Mouse (Mus musculus) E14TG2a.4 (cell line): ENCODE results near the gene Lamc1.

Experiments used
- H3K27me3 ChIP-seq: 2 replicates; pipeline ENCODE4 v1.6.1; 2014; ENCODE audit warnings: low read length, control low read depth; ENCODE audit not compliant: insufficient read depth
- H3K36me3 ChIP-seq: 2 replicates; pipeline ENCODE4 v1.6.1; 2014; ENCODE audit warnings: low read length, control low read depth; ENCODE audit not compliant: insufficient read depth
- H3K4me1 ChIP-seq: replicated peaks from 2 replicates; pipeline ENCODE4 v1.6.1; 2014; ENCODE audit warnings: low read depth, low read length, control low read depth
- H3K4me3 ChIP-seq: replicated peaks from 2 replicates; pipeline ENCODE4 v1.5.1; 2014; ENCODE audit warnings: mild to moderate bottlenecking, low read length
- H3K9me3 ChIP-seq: 2 replicates; pipeline ENCODE4 v1.6.1; 2014; ENCODE audit warnings: low read length, control low read depth
- CTCF ChIP-seq: conservative IDR thresholded peaks from 2 replicates; pipeline ENCODE4 v1.5.1; 2014; ENCODE audit warnings: low read length
- NANOG ChIP-seq: IDR thresholded peaks from 2 replicates; pipeline ENCODE4 v1.6.1; 2014; ENCODE audit warnings: borderline replicate concordance, low read length, mixed read lengths
- POU5F1 ChIP-seq: IDR thresholded peaks from 2 replicates; pipeline ENCODE4 v1.6.1; 2014; ENCODE audit warnings: low read length, borderline replicate concordance

The Lamc1 gene

DNA sequence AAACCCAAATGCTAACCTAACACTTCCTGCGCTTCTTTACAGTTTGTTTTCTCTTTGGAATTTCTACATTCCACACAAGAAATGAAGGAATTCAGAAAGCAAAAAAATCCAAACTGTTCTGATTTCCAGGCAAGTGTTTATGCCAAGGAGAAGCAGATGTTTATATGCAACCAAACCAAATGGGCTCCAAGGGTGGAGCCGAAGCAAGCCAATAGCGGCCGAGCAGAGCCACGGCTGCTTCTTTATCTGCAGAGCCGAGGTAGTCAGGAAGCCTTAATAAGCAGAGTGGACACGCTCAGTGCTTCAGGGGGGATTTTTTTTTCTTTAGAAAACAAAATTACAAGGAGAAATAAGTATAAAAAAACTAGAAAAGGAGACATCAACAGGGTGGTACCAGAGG lies 91.2 kb downstream of the Lamc1 start:
- TF ChIP-seq CTCF = no peak
- no peak for TF ChIP-seq NANOG
- no peak for TF ChIP-seq POU5F1
- Histone ChIP-seq H3K27me3 (no peaks in the 10 kb centered on the region), H3K36me3 (peaks cover 87% of the 10 kb centered on the region), H3K4me1 (no peaks in the 10 kb centered on the region; the same call in 1 of the 2 replicates), H3K4me3 (no peak overlapping the region), H3K9me3 (no peaks in the 10 kb centered on the region)

DNA sequence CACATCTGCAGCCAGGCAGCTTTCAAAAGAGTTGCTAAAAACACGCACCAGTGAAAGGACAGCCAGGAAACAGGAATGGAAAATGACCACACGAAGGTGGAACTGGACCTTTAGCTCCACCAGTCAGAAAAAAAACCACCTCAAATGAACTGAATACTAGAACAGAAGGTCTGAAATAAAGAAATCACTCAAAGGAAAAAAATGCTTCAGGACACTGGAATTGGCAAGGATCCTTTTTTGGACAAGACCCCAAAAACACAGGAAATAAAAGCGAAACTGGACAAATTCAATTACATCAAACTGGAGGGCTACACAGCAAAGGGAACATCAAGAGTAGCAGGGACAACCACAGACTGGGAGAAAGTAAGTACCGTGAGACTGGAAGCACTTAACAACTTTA lies 97.0 kb downstream of the Lamc1 start:
- H3K9me3 ChIP-seq = no peaks in the 10 kb centered on the region
- peaks cover 81% of the 10 kb centered on the region for H3K36me3 ChIP-seq
- no peaks in the 10 kb centered on the region for H3K4me1 ChIP-seq
- no peak overlapping the region for H3K4me3 ChIP-seq
- H3K27me3 ChIP-seq = no peaks in the 10 kb centered on the region
- no peak for TF ChIP-seq CTCF
- TF ChIP-seq NANOG = no peak
- TF ChIP-seq POU5F1 = no peak

DNA sequence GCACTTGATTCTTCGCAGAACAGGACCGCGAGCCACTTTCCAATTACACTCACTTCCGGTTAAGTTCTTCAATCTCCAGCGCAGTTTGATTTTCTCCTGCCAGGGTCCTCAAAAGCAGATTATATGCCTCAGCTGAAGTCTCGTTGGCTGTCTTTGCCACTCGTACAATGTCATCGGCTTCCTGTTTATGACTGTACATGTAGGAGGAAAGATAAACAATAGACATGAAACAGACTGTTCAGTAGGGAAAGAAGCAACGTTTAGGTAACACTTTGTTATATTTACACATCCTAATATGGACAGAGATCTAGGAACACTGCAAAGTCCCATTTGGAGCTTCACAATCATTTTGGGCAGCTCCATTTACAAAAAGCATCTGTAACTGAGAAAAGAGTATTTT lies 100.9 kb downstream of the Lamc1 start:
- Histone ChIP-seq H3K9me3 (no peaks in the 10 kb centered on the region), H3K27me3 (no peaks in the 10 kb centered on the region), H3K36me3 (peaks cover 89% of the 10 kb centered on the region), H3K4me3 (no peak overlapping the region), H3K4me1 (peaks cover 14% of the 10 kb centered on the region)
- TF ChIP-seq NANOG (no peak), POU5F1 (no peak), CTCF (no peak)

DNA sequence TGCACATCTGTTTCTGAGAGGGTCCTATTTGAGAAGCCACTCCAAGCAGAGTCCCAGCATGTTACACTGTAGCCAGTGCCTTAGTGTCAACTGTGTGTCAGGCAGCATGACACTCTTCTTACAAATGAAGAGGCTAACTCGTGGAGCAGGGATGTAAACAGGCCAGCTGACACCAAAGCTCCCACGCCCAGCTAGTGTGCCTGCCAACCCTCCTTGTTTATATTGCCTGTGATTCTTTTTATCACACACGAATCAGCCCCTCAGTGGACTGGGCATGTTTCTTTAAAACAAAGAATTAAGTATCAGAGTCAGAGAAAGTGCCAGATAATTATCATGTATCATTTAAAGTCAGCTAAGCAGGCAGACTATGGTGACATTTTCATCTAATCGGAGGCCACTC lies 104.7 kb downstream of the Lamc1 start:
- Histone ChIP-seq H3K36me3 (peaks cover 93% of the 10 kb centered on the region), H3K27me3 (no peaks in the 10 kb centered on the region), H3K4me1 (peaks cover 26% of the 10 kb centered on the region), H3K9me3 (no peaks in the 10 kb centered on the region), H3K4me3 (no peak overlapping the region)
- TF ChIP-seq CTCF (no peak), POU5F1 (no peak), NANOG (no peak)

DNA sequence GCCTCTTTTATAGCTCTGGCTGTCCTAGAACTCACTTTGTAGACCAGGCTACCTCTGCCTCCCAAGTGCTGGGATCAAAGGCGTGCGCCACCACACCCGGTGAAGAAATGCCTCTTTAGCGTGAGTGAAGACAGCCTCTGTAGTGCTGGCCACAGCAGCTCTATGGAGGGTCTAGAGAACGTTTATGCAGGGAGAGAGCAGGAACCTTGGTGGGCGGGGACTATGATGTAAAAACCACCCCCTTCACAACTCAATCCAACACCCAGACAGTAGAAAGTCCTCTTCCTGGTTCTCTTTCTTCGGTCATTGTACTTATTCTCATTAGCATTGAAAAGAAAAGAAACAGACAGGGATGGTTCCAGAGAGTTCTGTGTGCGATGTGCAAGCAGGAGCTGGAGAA lies 105.5 kb downstream of the Lamc1 start:
- H3K27me3 ChIP-seq = no peaks in the 10 kb centered on the region
- peaks cover 26% of the 10 kb centered on the region for H3K4me1 ChIP-seq
- 0 out of 2 replicates have a peak overlapping the region, but pooled peaks have one; percentile 17 for H3K4me3 ChIP-seq
- no peak for TF ChIP-seq POU5F1
- no peak for TF ChIP-seq CTCF
- no peak for TF ChIP-seq NANOG
- no peaks in the 10 kb centered on the region for H3K9me3 ChIP-seq
- H3K36me3 ChIP-seq = peaks cover 93% of the 10 kb centered on the region

DNA sequence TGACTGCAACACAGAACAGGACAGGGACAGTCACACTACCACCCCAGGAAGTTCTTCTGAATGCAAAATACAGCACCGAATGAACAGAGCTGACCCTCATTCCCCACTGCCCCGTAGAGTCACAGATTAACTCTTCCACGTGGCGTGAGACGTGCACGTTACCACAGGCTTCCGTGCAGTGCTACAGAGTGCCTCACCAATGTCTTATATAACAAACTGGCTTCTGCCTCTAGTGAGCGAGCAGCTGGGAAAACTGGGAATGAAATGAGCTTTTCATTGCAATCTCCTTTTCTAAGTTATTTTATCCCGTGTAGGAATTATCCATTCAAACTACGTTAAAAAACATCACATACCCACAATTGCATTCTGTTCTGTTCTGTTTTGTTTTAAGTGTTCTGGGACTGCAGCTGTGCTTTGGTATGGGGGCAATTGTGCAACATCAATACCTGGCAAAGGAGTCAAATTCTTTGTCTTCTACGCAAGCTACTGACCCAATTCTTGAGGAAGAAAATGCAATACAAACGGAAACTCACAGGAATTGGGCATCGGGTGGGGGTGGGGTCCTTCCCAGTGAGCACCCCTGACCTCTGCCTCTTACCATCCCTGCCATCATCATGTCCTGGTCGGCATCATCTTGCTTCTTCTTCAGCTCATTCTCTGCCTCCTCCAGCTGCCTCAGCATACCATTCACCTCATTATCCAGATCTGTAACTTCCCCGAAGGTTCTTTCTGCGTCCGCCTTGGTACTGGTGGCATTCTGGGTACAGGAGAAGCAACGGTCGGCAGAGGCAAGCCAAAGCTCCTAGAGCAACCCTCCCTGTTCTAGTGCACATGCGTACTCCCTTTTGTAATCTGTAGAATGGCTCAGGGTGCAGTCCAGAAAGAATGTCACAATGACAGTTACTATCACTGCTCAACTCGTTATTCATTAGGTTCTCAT lies 106.5 kb downstream of the Lamc1 start:
- Histone ChIP-seq H3K36me3 (peaks cover 93% of the 10 kb centered on the region), H3K4me3 (no peak overlapping the region), H3K27me3 (no peaks in the 10 kb centered on the region), H3K4me1 (peaks cover 26% of the 10 kb centered on the region), H3K9me3 (no peaks in the 10 kb centered on the region)
- TF ChIP-seq POU5F1 = no peak
- no peak for TF ChIP-seq NANOG
- TF ChIP-seq CTCF = no peak

DNA sequence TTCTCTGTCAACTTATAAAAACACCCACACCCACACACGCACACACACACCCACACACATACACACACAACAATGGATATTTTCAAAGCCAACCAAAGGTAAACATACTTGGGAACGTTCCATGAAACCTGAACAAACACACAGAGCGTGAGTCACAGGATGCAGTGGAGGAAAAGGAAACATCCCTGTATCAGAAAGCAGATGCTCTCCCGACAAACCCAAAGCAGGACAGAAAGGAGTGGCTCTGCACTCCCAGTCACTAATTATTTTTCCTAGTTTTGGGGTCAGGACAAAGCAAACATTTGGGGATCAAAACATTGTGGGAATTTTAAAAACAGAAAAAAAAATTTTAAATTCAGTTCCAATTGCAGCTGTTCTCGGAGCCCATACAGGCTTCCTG lies 108.3 kb downstream of the Lamc1 start:
- Histone ChIP-seq H3K27me3 (no peaks in the 10 kb centered on the region), H3K4me3 (no peak overlapping the region), H3K36me3 (peaks cover 88% of the 10 kb centered on the region), H3K4me1 (peaks cover 37% of the 10 kb centered on the region), H3K9me3 (no peaks in the 10 kb centered on the region)
- TF ChIP-seq POU5F1 (no peak), CTCF (no peak), NANOG (no peak)

DNA sequence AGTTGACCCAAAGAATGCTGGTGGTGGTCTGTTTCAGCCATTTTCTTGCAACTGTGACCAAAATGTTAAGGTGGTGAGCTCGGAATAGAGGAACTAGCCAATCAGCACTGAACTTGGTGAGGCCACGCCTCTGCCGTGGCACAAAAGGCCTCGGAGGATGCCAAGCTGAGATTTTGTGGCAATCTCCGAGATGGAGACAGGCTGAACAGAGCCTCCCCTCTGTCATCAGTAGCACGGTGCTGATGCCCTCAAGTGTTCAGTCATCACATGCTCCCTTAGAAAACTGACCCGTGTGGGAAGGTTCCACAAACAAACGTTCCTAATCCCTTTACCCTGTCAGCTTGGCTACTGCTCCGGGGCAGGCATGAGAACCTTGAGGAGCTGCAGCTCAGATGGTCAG lies 113.2 kb downstream of the Lamc1 start:
- Histone ChIP-seq H3K36me3 (peaks cover 53% of the 10 kb centered on the region), H3K9me3 (no peaks in the 10 kb centered on the region), H3K4me1 (peaks cover 51% of the 10 kb centered on the region), H3K4me3 (peak overlapping the region; percentile 3; the same call in 1 of the 2 replicates), H3K27me3 (no peaks in the 10 kb centered on the region)
- TF ChIP-seq CTCF (no peak), POU5F1 (no peak), NANOG (no peak)

DNA sequence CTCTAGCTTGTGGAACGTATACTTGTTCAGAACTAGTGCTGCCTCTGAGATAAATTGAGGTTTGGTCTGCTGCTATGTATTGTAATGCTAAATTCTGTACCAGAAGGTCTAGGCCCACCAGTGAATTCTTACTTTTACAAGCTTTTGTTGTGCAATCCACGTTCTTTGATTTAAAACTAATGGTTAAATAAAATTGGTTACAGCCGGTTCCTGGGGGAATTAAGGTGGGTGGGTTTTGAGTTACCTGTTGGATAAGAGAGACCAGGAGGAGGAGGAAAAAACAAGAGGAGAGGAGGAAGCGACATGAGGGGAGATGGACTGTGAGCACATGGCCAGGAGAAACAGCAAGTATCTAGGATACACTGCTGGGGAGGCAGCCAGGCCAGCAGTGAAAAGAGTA lies 116.1 kb downstream of the Lamc1 start:
- TF ChIP-seq POU5F1 (no peak), CTCF (no peak), NANOG (no peak)
- H3K9me3 ChIP-seq = no peaks in the 10 kb centered on the region
- no peak overlapping the region for H3K4me3 ChIP-seq
- H3K36me3 ChIP-seq = peaks cover 24% of the 10 kb centered on the region
- H3K4me1 ChIP-seq = peaks cover 64% of the 10 kb centered on the region
- no peaks in the 10 kb centered on the region for H3K27me3 ChIP-seq
